Mouse (Mus musculus) embryonic facial prominence, embryonic 13.5 days (tissue): Measurements from ENCODE around the gene Atrn. TPM values are rescaled to one million over a fixed set of nuclear protein-coding genes. Genes with fewer than 3 reads are reported as not detected.

Source experiments
- ATAC-seq: fragments of 200-750 bp; cut with Nextera tagmentation; 2 replicates; pipeline ENCODE4 v1.8.0; 2017; ENCODE audit warnings: low read depth; ENCODE audit not compliant: insufficient number of reproducible peaks, insufficient read depth, low FRiP score, low TSS enrichment
- H3K27ac ChIP-seq: fragments of 300-500 bp; sonication (generic); 2 replicates; pipeline ENCODE4 v1.5.1; 2015; ENCODE audit warnings: moderate library complexity, mild to moderate bottlenecking, inconsistent platforms
- H3K27me3 ChIP-seq: fragments of 300-500 bp; sonication (generic); 2 replicates; pipeline ENCODE4 v1.6.1; 2015; ENCODE audit warnings: mild to moderate bottlenecking, inconsistent platforms
- H3K36me3 ChIP-seq: fragments of 300-500 bp; sonication (generic); 2 replicates; pipeline ENCODE4 v1.6.1; 2015; ENCODE audit warnings: mild to moderate bottlenecking, inconsistent platforms
- H3K4me1 ChIP-seq: fragments of 300-500 bp; sonication (generic); 2 replicates; pipeline ENCODE4 v1.6.1; 2015; ENCODE audit warnings: inconsistent platforms
- H3K4me2 ChIP-seq: fragments of 300-500 bp; sonication (generic); 2 replicates; pipeline ENCODE4 v1.6.1; 2015; ENCODE audit warnings: moderate library complexity, mild to moderate bottlenecking, inconsistent platforms
- H3K4me3 ChIP-seq: fragments of 300-500 bp; sonication (generic); 2 replicates; pipeline ENCODE4 v1.5.1; 2015; ENCODE audit warnings: mild to moderate bottlenecking, inconsistent platforms
- H3K9ac ChIP-seq: fragments of 300-500 bp; sonication (generic); 2 replicates; pipeline ENCODE4 v1.6.1; 2015; ENCODE audit warnings: mild to moderate bottlenecking, inconsistent platforms
- H3K9me3 ChIP-seq: fragments of 300-500 bp; sonication (generic); 2 replicates; pipeline ENCODE4 v1.6.1; 2016; ENCODE audit warnings: inconsistent platforms
- WGBS: fragments of 180-500 bp; shearing (Covaris S2); methylation state at CpG from one replicate; pipeline ENCODE4 v1.1.7; 2015; ENCODE audit warnings: mixed read lengths; 5-methylcytosine and 5-hydroxymethylcytosine counted together
- polyA plus RNA-seq: library from polyadenylated mRNA; unstranded; fragments of >200 nt; fragmentation: Nextera tagmentation; extraction: Ambion mirVana; gene quantifications from 2 replicates; pipeline ENCODE4 v1.2.1, GENCODE M21; 2015

The Atrn gene
- polyA plus RNA-seq, 1 experiment from 2014 or later = 10.7 TPM

DNA sequence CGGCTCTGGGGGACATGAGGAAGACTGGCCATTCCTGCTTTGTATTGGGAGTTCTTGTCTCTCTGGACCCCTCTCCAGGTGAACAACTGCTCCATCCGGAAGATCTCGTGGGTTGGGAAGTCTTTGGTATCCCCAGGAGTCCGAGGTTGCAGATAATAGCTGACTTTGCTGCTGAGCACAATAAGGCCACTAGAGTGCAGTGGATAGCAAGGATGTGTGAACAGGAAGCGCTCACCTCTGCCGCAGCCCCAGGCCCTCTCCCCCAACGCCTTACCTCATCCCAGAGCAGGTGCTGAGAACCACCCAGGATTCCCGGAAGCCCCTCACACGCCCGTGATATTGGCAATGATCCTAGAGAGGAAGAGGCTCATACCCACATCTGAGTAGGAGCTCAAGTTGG is 149.9 kb downstream of the Atrn start:
- Histone ChIP-seq H3K27ac (no peak overlapping the region), H3K4me3 (peak overlapping the region; percentile 3; the same call in 1 of the 2 replicates), H3K36me3 (no peaks in the 10 kb centered on the region), H3K9ac (no peak overlapping the region), H3K4me2 (peak overlapping the region; percentile 22), H3K9me3 (no peaks in the 10 kb centered on the region), H3K4me1 (peaks cover 52% of the 10 kb centered on the region), H3K27me3 (peaks cover 59% of the 10 kb centered on the region)
- ATAC-seq = no peak
- 3% methylated on average over 10 of the region's 10 CpGs for whole genome bisulfite sequencing

DNA sequence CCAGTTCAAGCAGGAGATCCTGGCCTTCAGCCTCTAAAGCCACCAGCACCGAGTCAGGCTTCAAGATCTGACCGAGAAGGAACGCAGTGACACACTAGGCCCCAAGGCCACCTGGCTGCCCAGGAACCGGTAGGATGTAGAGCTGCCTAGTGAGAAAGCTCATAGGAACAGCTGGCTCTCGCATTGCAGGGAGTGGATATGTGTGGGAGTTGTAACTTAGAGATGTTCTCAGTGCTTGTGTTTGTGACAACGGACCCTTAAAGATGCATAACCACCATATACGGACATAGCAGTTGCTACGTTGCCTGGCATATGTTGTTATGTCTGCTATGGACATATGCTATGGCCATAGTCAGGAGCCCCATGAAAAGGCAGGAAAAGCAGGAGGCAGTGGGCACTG is 152.4 kb downstream of the Atrn start:
- Histone ChIP-seq H3K36me3 (no peaks in the 10 kb centered on the region), H3K27me3 (peaks cover 52% of the 10 kb centered on the region), H3K4me2 (no peak overlapping the region), H3K4me1 (peaks cover 71% of the 10 kb centered on the region), H3K9me3 (no peaks in the 10 kb centered on the region), H3K4me3 (no peak overlapping the region), H3K27ac (no peak overlapping the region), H3K9ac (no peak overlapping the region)
- WGBS = 93% methylated on average over 8 of the region's 8 CpGs
- no peak for ATAC-seq

DNA sequence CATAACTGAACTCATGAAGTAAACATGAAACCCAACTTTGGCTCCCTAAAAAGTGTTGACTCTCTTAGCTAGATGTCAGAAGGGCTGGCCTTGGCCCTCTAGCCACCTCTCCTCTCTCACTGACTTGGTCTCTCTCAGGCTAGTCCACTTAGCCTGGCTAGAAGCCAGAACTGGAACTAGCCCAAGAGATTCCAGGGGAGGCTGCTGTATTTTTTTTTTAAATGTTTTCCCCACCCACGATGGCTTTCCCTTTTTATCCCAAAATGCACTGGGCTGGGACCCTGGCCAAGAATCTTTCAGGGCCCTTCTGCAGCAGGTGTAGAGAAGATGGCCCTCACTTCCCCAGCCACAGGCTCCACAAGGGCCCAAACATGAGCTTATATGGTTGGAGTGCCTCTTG is 153.1 kb downstream of the Atrn start:
- Histone ChIP-seq H3K36me3 (no peaks in the 10 kb centered on the region), H3K9ac (no peak overlapping the region), H3K4me3 (no peak overlapping the region), H3K4me2 (no peak overlapping the region), H3K4me1 (peaks cover 66% of the 10 kb centered on the region), H3K9me3 (no peaks in the 10 kb centered on the region), H3K27ac (peak overlapping the region; percentile 86), H3K27me3 (peaks cover 51% of the 10 kb centered on the region)
- WGBS = 45% methylated on average over 1 of the region's 1 CpGs
- no peak for ATAC-seq

DNA sequence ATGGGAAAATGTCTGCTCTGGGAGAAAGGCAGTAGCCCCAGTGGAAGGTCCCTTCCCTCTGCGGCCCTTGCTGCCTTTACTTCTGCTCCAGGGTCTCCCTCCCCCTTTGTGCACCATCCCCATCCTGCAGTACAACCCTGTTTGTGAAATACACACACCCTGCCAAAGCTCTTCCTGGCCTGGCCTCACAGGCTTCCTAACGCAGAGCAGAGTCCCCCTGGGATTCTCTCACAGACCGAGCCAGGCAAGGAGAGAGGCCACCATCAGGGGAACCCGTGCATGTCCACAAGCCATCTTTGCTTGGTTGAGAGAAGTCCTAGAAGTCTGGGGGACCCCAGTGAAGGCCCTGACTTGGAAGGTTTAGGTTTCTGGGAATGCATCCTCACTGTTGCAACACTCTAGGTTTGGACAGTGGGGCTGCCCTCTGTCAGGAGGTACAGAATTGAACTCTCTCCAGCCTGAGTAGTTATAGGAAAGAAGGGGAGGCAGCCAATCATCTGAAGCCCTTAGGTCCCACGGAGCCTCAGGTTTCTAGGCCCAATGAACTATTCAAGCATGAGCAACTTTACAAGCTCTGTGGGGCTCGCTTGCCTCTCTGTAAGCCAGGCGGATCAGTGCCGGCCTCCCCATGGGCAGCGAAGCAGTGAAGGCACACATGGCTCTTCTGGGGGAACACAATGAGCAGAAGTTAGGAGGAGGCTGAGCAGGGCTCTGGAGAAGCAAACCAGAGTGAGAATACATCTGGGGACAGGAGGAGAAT is 153.7 kb downstream of the Atrn start:
- Histone ChIP-seq H3K9me3 (no peaks in the 10 kb centered on the region), H3K36me3 (no peaks in the 10 kb centered on the region), H3K4me2 (peak overlapping the region; percentile 33; the same call in 1 of the 2 replicates), H3K4me1 (peaks cover 60% of the 10 kb centered on the region), H3K4me3 (no peak overlapping the region), H3K27ac (peak overlapping the region; percentile 86), H3K27me3 (peaks cover 51% of the 10 kb centered on the region), H3K9ac (0 out of 2 replicates have a peak overlapping the region, but pooled peaks have one; percentile 12)
- WGBS = 61% methylated on average over 9 of the region's 9 CpGs
- ATAC-seq = no peak

DNA sequence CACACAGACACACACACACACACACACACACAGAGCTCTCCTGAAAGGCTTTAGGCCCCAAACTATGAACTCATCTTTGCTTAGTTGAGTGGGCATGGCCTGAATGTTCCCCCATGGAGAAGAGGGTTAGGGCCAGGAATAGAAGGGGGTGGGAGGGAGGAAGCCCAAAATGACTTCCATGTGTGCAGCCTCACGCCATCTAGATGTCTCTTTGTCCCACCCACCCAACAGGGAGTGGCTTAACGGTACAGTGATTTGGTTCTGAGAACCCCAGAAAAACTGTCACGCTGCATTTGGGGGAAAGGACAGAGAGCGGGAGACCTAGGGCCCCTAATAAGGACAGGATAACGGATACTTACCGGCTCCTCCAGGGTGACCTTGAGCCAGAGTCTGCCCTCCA is 154.5 kb downstream of the Atrn start:
- ATAC-seq = peak; percentile 12; the same call in 1 of the 2 replicates
- Histone ChIP-seq H3K9me3 (no peaks in the 10 kb centered on the region), H3K27me3 (peaks cover 43% of the 10 kb centered on the region), H3K9ac (0 out of 2 replicates have a peak overlapping the region, but pooled peaks have one; percentile 16), H3K4me1 (peaks cover 54% of the 10 kb centered on the region), H3K4me2 (peak overlapping the region; percentile 33), H3K4me3 (no peak overlapping the region), H3K27ac (peak overlapping the region; percentile 86), H3K36me3 (no peaks in the 10 kb centered on the region)
- 23% methylated on average over 6 of the region's 6 CpGs for WGBS

DNA sequence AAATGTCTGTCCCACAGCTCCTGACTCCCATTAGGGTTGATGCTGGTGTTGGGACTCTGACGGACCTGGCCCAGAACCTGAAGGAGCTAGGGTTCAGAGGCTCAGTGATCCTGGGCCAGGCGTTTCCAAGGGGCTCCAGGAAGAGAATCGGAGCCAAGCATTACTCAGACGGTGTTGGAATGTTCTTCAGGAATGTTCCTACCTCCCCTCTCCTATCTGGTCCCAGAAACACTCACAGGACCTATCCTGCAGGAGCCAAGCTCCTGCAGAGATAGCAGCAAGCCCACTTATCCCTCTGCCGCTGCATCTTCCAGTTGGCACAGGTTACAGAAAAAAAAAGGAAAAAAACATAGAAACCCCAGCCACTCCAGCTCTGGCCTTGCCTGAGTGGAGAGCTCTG is 155.3 kb downstream of the Atrn start:
- Histone ChIP-seq H3K36me3 (no peaks in the 10 kb centered on the region), H3K4me3 (no peak overlapping the region), H3K9ac (no peak overlapping the region), H3K27ac (peak overlapping the region; percentile 86), H3K4me1 (peaks cover 47% of the 10 kb centered on the region), H3K4me2 (peak overlapping the region; percentile 33), H3K9me3 (no peaks in the 10 kb centered on the region), H3K27me3 (peaks cover 35% of the 10 kb centered on the region)
- 74% methylated on average over 5 of the region's 5 CpGs for WGBS
- no peak for ATAC-seq

DNA sequence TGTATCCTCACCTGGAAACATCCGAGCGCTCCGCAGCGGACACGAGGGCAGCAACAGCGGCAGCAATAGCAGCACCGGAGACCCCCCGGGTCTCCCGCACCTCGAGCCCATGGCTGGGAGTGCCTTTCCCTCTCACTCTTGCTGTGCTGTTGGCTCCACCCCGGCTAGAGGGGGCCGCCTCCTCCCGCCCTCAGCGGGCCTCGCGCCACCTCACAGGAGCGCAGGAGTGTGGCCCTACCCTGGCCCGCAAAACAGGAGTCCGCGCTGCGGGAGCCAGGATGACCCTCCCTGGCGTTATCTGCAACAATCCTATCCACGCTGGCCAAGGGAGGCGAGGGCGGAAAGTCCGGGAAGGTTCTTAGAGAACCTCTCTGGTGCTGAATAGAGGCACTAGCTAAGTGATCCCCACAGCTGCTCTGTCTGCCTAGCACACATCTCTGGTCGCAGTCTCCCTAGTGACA is 157.1 kb downstream of the Atrn start, which contains the start of gene Adam33:
TSS of gene Adam33 (minus strand) at position 411 of the 461 bp plus-strand sequence.
- no peak within 1 kb of the TSS for H3K27ac ChIP-seq
- H3K4me3 ChIP-seq = peak within 1 kb of the TSS; percentile 36
- no peaks in the 10 kb centered on the region for H3K36me3 ChIP-seq
- H3K27me3 ChIP-seq = peaks cover 30% of the 10 kb centered on the region
- H3K4me1 ChIP-seq = peaks cover 49% of the 10 kb centered on the region
- WGBS = 2% methylated on average over 26 of the region's 27 CpGs
- peak within 1 kb of the TSS; percentile 61 for H3K9ac ChIP-seq
- no peak for ATAC-seq
- no peaks in the 10 kb centered on the region for H3K9me3 ChIP-seq
- peak within 1 kb of the TSS; percentile 63 for H3K4me2 ChIP-seq

DNA sequence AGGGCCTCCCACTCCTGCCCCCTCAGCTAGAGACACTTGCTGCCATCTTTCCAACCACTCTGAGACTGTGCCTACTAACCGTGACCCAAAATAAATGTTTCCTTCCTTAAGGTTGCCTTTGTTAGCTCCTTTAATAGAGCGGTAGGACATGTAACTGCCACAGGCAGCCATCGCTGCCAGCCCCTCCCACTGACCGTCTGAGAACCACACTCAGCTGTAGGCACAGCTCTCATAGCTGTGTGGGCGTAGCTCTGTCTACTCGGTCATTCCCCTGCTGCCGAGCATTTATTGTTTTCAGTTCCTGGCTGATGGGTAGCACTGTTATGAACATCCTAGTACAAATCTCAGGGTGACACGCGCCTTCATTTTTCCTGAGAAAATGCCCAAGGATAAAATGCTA is 160.0 kb downstream of the Atrn start:
- Histone ChIP-seq H3K27me3 (peaks cover 30% of the 10 kb centered on the region), H3K9ac (no peak overlapping the region), H3K9me3 (no peaks in the 10 kb centered on the region), H3K4me3 (no peak overlapping the region), H3K36me3 (no peaks in the 10 kb centered on the region), H3K4me1 (peaks cover 31% of the 10 kb centered on the region), H3K27ac (no peak overlapping the region), H3K4me2 (no peak overlapping the region)
- ATAC-seq = no peak
- 67% methylated on average over 9 of the region's 9 CpGs for WGBS

DNA sequence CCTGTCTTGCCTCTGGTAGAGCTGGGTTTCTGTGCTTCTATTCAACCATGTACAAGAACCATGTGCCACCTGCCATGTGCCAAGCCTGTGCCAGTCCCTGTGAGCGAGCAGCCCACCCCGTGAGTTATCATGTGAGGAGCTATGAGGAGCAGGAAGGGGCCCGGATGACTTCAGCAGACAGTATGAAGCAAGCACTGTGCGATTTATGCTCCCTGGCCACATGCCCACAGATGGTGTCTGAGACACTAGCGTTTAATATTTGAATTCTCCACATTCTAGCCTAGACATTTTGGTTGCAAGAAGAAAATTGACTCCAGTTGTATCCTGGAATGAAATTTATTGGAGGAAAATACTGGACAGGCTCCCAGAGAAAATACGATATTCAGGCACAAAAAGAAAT is 161.2 kb downstream of the Atrn start:
- Histone ChIP-seq H3K9me3 (no peaks in the 10 kb centered on the region), H3K27me3 (peaks cover 23% of the 10 kb centered on the region), H3K27ac (peak overlapping the region; percentile 66; the same call in 1 of the 2 replicates), H3K36me3 (no peaks in the 10 kb centered on the region), H3K9ac (no peak overlapping the region), H3K4me1 (peaks cover 20% of the 10 kb centered on the region), H3K4me2 (no peak overlapping the region), H3K4me3 (no peak overlapping the region)
- ATAC-seq = 0 out of 2 replicates have a peak, but pooled peaks have one; percentile 48
- 48% methylated on average over 6 of the region's 6 CpGs for WGBS

DNA sequence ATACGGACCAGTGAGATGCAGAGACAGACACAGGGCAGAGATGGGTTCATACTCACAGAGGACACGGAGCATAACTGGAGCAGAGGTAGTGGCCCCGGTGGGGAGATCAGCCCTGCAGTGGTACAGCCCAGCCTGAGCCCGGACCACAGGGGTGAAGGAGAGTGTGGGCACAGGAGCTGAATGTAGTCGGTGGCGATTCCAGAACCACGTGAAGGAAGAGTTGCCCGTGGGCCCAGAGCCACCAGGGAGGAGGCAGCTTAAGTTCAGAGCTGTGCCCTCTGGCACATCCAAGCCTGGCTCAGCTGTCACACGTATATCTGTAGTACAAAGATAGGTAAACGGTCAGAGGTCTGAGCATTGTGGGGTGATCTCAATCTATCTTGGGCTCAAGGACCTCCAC is 166.2 kb downstream of the Atrn start:
- ATAC-seq = no peak
- Histone ChIP-seq H3K36me3 (no peaks in the 10 kb centered on the region), H3K27me3 (no peaks in the 10 kb centered on the region; the same call in 1 of the 2 replicates), H3K4me3 (no peak overlapping the region), H3K9ac (no peak overlapping the region), H3K9me3 (no peaks in the 10 kb centered on the region), H3K4me1 (peaks cover 4% of the 10 kb centered on the region; the same call in 1 of the 2 replicates), H3K4me2 (no peak overlapping the region), H3K27ac (no peak overlapping the region)
- 81% methylated on average over 10 of the region's 10 CpGs for WGBS
